Mouse (Mus musculus): ENCODE measurements around the gene Gm1113. TPM values are rescaled to one million over a fixed set of nuclear protein-coding genes. Genes with fewer than 3 reads are reported as not detected.
A peak's percentile ranks its signal among the peaks of the same experiment; 100 is the strongest.

Gm1113 gene
- polyA plus RNA-seq (2012; ENCODE audit: insufficient read depth, insufficient read length, missing spikeins): not detected in 2 replicates

- no peak within 1 kb of the TSS for H3K4me3 ChIP-seq (ENCODE audit: insufficient read depth, low read depth, low read length)
- H3K4me1 ChIP-seq (ENCODE audit: control insufficient read depth, insufficient read depth, insufficient read length, low read length): no peaks in the 10 kb centered on the region
- H3K27ac ChIP-seq (replicated peaks; ENCODE audit: low read depth, low read length): no peak within 1 kb of the TSS
Measured at GRCm38 (mm10) chr9:35518169-35518568, at the start of gene Gm1113. Gm1113 (minus strand) TSS chr9:35518269.

DNA sequence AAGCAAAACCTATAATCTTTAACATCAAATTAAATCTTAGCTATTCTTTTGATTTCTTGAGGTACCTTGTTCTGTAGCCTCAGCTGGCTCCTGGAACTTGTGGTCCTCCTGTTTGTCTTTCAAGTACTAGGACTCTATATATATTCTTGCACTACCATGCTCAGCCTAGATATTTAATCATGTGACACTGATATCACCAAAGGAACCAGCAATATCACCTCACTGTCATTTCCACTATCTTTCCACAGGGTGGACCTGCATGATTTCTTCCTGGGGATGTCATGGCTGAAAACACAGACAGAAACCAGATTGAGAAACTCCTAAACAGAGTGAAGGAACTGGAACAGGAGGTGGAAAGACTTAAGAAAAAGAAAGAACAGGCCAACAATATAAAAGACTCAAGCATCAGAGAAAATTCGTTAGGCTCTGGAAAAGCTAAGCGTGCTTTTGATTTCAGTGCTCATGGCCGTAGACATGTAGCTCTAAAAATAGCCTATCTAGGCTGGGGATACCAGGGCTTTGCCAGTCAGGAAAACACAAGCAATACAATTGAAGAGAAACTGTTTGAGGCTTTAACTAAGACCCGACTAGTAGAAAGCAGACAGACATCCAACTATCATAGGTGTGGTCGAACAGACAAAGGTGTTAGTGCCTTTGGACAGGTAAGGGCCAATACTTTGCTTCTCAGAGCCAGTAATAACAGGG is 46.6 kb upstream of the Gm1113 start:
- no peaks in the 10 kb centered on the region for H3K4me1 ChIP-seq (ENCODE audit: control insufficient read depth, insufficient read depth, insufficient read length, low read length)
- H3K4me3 ChIP-seq (ENCODE audit: insufficient read depth, low read depth, low read length): no peak overlapping the region
- no peak overlapping the region for H3K27ac ChIP-seq (replicated peaks; ENCODE audit: low read depth, low read length)

DNA sequence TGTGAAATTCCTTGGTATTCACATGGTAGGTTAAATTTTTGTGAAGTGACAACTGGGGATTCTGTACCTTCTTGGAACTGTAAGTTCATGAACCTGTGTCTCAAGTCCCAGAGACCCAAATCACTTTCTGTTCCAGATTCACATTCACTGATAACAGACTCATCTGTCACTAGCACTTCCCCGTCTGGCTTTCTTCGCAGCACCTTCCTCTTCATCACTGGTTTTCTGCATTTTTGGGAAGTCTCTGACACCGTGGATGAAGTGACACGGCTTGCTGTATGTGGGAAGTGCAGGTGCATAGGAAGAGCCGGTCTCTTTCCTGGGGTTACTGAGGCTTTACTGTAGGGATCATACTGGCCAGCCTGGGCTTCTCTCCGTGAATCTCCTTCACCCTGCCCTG is 43.5 kb upstream of the Gm1113 start:
- Histone ChIP-seq H3K4me3 (ENCODE audit: insufficient read depth, low read depth, low read length) (no peak overlapping the region), H3K27ac (replicated peaks; ENCODE audit: low read depth, low read length) (no peak overlapping the region), H3K4me1 (ENCODE audit: control insufficient read depth, insufficient read depth, insufficient read length, low read length) (peaks cover 6% of the 10 kb centered on the region)

DNA sequence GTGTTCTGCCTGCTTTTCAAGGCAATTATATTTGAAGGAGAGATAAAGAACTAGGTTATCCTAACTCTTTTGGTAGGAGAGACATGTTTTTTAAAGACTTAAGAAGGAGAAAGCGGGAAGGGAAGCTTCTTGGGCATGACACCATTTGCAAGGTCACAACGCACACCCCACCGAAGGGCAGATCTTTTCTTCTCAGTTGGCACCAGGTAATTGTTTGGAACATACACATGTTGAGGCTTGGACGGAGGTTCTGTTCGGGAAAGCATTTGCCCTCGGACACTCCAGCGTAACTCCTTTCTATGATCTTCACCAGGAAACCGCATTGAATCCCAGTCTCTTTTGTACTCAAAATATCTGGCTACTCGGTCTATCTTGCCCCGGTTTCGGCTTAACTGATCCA is 43.0 kb upstream of the Gm1113 start:
- Histone ChIP-seq H3K4me3 (ENCODE audit: insufficient read depth, low read depth, low read length) (no peak overlapping the region), H3K4me1 (ENCODE audit: control insufficient read depth, insufficient read depth, insufficient read length, low read length) (peaks cover 6% of the 10 kb centered on the region), H3K27ac (replicated peaks; ENCODE audit: low read depth, low read length) (no peak overlapping the region)

DNA sequence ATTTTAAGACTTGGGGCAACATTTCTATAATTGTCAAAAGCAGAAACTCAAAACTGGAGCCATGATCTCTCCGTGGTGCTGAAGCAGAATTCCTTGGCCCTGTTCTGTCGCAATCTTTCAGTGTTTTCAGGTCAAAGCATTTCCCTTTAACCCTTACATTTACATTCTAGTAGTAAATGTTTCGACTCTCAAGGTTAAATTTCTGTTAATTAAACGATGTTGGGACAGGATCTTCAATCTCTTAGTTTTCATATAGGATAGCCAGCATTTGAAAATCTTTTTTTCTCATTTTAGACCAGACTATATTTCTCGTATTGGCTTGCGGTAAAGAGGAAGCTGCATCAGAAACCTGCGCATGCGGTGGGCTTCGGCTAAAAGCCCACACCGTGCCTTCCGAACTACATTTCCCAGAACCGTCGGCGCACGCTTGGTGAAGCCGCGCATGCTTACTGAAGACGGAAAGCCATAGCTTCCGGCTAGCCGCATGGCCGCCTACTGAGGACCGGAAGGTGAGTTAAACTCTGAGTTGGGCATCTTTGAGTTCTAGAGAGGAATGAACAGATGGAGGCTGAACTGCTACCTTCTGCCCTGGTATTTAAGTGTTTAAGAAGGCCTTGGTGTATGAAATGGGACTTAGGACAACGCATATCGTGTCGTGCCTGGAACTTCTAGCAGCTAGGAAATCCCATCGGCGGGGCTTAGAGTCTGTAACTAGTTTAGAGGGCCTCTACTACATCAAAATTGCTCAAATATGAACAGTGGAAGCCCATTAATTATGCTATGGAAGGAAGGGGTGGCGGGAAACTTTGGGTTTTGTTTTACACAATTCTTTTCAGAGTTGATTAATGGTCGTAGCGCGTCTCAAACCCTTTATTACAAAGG is 41.2 kb upstream of the Gm1113 start:
- Histone ChIP-seq H3K4me3 (ENCODE audit: insufficient read depth, low read depth, low read length) (peak overlapping the region; percentile 68), H3K4me1 (ENCODE audit: control insufficient read depth, insufficient read depth, insufficient read length, low read length) (peaks cover 6% of the 10 kb centered on the region), H3K27ac (replicated peaks; ENCODE audit: low read depth, low read length) (peak overlapping the region; percentile 23; the same call in 1 of the 2 replicates)

DNA sequence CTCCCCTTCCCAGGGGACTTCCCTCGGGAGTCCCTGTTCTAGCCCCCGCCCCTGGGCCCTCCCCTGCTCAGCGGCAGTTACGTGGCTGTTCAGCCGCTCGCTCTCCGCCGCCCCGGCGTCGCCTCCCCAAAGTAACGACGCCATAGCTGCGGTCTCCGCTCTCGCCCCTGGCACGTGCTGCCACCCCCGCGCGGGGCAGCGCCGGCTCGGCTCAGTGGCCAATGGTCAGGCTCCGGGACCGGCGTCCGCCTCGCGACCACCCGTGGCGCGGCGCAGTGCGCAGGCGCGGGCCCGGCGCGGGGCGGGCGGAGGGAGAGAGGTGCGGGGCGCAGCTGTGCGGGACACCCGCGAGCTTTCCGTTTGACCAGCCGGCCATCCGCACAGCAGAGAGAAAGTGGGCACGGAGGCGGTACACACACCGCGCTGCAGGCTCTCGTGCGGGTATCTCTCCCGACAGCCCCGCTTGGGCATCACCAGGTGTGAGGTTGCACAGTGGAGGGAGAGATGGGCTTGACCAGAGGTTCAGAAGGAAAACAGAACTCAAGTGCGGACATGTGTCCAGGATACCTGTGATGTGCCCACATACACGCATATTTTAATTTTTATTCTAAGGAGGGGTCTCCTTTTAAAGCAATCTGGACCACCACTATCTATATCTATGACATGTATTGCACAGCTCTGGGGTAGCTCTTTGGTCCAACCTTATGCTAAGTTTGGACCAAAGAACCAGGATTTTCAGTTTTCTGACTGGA is 40.4 kb upstream of the Gm1113 start, which contains the start of the genes Ddx25 and Pus3:
Ddx25 (minus strand) TSS at position 272 of the 752 bp plus-strand sequence.
Pus3 (plus strand) TSS at position 339 of the 752 bp plus-strand sequence.
- H3K4me1 ChIP-seq (ENCODE audit: control insufficient read depth, insufficient read depth, insufficient read length, low read length): peaks cover 6% of the 10 kb centered on the region
- H3K4me3 ChIP-seq (ENCODE audit: insufficient read depth, low read depth, low read length): peak within 1 kb of the TSS; percentile 68
- peak within 1 kb of the TSS; percentile 23; the same call in 1 of the 2 replicates for H3K27ac ChIP-seq (replicated peaks; ENCODE audit: low read depth, low read length)

GRCm38 (mm10) chr9:35556494-35557102 is 38.5 kb upstream of the Gm1113 start:
- Histone ChIP-seq H3K4me3 (ENCODE audit: insufficient read depth, low read depth, low read length) (no peak overlapping the region), H3K27ac (replicated peaks; ENCODE audit: low read depth, low read length) (no peak overlapping the region), H3K4me1 (ENCODE audit: control insufficient read depth, insufficient read depth, insufficient read length, low read length) (peaks cover 6% of the 10 kb centered on the region)

- H3K4me3 ChIP-seq (ENCODE audit: insufficient read depth, low read depth, low read length): no peak overlapping the region
- H3K27ac ChIP-seq (replicated peaks; ENCODE audit: low read depth, low read length): no peak overlapping the region
- H3K4me1 ChIP-seq (ENCODE audit: control insufficient read depth, insufficient read depth, insufficient read length, low read length): no peaks in the 10 kb centered on the region
Measured at GRCm38 (mm10) chr9:35548455-35548854, 30.4 kb upstream of the Gm1113 start.

- Histone ChIP-seq H3K4me1 (ENCODE audit: control insufficient read depth, insufficient read depth, insufficient read length, low read length) (no peaks in the 10 kb centered on the region), H3K27ac (replicated peaks; ENCODE audit: low read depth, low read length) (no peak overlapping the region), H3K4me3 (ENCODE audit: insufficient read depth, low read depth, low read length) (no peak overlapping the region)
Measured at GRCm38 (mm10) chr9:35546745-35547144, 28.7 kb upstream of the Gm1113 start.

GRCm38 (mm10) chr9:35545704-35546103 is 27.6 kb upstream of the Gm1113 start:
- Histone ChIP-seq H3K27ac (replicated peaks; ENCODE audit: low read depth, low read length) (no peak overlapping the region), H3K4me1 (ENCODE audit: control insufficient read depth, insufficient read depth, insufficient read length, low read length) (no peaks in the 10 kb centered on the region), H3K4me3 (ENCODE audit: insufficient read depth, low read depth, low read length) (no peak overlapping the region)

- H3K27ac ChIP-seq (replicated peaks; ENCODE audit: low read depth, low read length): no peak overlapping the region
Measured at GRCm38 (mm10) chr9:35544666-35545065, 26.6 kb upstream of the Gm1113 start.

DNA sequence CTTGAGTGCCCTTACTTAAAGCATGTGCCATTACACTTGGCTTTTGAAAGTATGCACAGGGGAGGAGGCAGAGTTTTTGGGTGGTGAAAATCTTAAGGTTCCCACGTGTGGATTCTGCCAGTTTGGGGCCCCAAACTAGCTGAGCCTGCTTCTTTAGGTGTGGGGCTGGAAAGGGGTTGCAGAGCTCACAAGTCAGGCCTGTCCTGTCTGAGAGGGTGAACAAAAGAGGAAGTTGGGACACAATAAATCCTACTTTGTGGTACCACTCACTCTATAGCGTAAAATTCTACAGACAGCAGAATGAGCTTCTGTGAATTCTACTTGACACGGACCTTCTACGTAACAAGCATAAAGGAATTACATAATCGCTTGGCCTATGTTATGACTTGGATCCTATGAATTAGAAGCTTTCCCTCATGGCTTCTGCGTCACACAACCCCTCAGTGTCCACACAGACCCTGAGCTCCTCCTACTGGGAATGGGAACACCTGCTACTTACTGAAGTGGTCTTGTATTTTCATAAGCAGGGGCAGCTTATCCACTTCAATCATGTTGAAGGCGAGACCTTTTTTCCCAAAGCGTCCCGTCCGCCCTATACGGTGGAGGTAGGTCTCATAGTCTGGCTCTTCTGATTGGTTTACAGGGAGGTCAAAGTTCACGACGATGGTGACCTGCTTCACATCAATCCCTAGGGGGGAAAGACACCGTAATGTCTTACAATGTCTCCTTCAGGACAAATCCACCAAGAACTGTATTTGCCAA is 25.2 kb upstream of the Gm1113 start:
- no peaks in the 10 kb centered on the region for H3K4me1 ChIP-seq (ENCODE audit: control insufficient read depth, insufficient read depth, insufficient read length, low read length)
- no peak overlapping the region for H3K4me3 ChIP-seq (ENCODE audit: insufficient read depth, low read depth, low read length)
- no peak overlapping the region for H3K27ac ChIP-seq (replicated peaks; ENCODE audit: low read depth, low read length)

More at GRCm38 (mm10) chr9:35544666-35545065, 26.6 kb upstream of the Gm1113 start:
- Histone ChIP-seq H3K4me3 (ENCODE audit: insufficient read depth, low read depth, low read length) (no peak overlapping the region), H3K4me1 (ENCODE audit: control insufficient read depth, insufficient read depth, insufficient read length, low read length) (no peaks in the 10 kb centered on the region)

DNA sequence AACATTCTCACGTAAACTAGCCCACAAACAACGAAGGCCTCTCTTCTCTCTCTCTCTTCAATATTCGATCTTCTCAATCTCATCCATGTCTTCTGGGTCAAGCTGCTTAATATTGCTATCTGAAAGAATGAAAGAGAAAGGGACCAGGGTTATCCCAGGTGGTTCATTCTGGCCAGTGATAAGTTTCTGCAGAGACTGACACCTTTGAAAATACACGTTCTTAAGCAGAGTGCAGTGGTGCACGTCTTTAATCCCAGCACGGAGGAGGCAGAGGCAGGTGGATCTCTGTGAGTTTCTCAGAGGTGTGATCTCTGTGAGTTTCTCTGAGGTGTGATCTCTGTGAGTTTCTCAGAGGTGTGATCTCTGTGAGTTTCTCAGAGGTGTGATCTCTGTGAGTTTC is 23.9 kb upstream of the Gm1113 start:
- Histone ChIP-seq H3K4me1 (ENCODE audit: control insufficient read depth, insufficient read depth, insufficient read length, low read length) (no peaks in the 10 kb centered on the region), H3K4me3 (ENCODE audit: insufficient read depth, low read depth, low read length) (no peak overlapping the region), H3K27ac (replicated peaks; ENCODE audit: low read depth, low read length) (no peak overlapping the region)

- no peak overlapping the region for H3K4me3 ChIP-seq (ENCODE audit: insufficient read depth, low read depth, low read length)
- H3K4me1 ChIP-seq (ENCODE audit: control insufficient read depth, insufficient read depth, insufficient read length, low read length): no peaks in the 10 kb centered on the region
- no peak overlapping the region for H3K27ac ChIP-seq (replicated peaks; ENCODE audit: low read depth, low read length)
Measured at GRCm38 (mm10) chr9:35541488-35541887, 23.4 kb upstream of the Gm1113 start.

Measured in brown adipose tissue, adult 24 weeks (tissue).